Mouse (Mus musculus) hindbrain, embryonic 16.5 days (tissue): Measurements from ENCODE around the gene Cfap206. TPM values are rescaled to one million over a fixed set of nuclear protein-coding genes. Genes with fewer than 3 reads are reported as not detected.

ENCODE experiments used
- ATAC-seq: fragments of 200-750 bp; cut with Nextera tagmentation; 2 replicates; pipeline ENCODE4 v1.8.0; 2017; ENCODE audit warnings: moderate TSS enrichment, moderate library complexity
- H3K27ac ChIP-seq: fragments of 300-500 bp; sonication (generic); 2 replicates; pipeline ENCODE4 v1.5.1; 2014; ENCODE audit warnings: low read depth, mild to moderate bottlenecking, control low read depth, low read length, moderate library complexity
- H3K27me3 ChIP-seq: fragments of 300-500 bp; sonication (generic); replicated peaks from 2 replicates; pipeline ENCODE4 v1.6.1; 2014; ENCODE audit warnings: low read length; ENCODE audit not compliant: control insufficient read depth, insufficient read depth
- H3K36me3 ChIP-seq: fragments of 300-500 bp; sonication (generic); 2 replicates; pipeline ENCODE4 v1.6.1; 2014; ENCODE audit warnings: mild to moderate bottlenecking, low read length, moderate library complexity, mixed read lengths; ENCODE audit not compliant: control insufficient read depth, insufficient read depth
- H3K4me1 ChIP-seq: fragments of 300-500 bp; sonication (generic); 2 replicates; pipeline ENCODE4 v1.6.1; 2014; ENCODE audit warnings: low read depth, low read length; ENCODE audit not compliant: control insufficient read depth, insufficient read depth
- H3K4me2 ChIP-seq: fragments of 300-500 bp; sonication (generic); 2 replicates; pipeline ENCODE4 v1.6.1; 2014; ENCODE audit warnings: mild to moderate bottlenecking, low read length, control low read depth, moderate library complexity
- H3K4me3 ChIP-seq: fragments of 300-500 bp; sonication (generic); 2 replicates; pipeline ENCODE4 v1.5.1; 2014; ENCODE audit warnings: mild to moderate bottlenecking, low read length, control low read depth, moderate library complexity
- H3K9ac ChIP-seq: fragments of 300-500 bp; sonication (generic); 2 replicates; pipeline ENCODE4 v1.6.1; 2014; ENCODE audit warnings: low read depth, mild to moderate bottlenecking, control low read depth, low read length, moderate library complexity
- H3K9me3 ChIP-seq: fragments of 300-500 bp; sonication (generic); 2 replicates; pipeline ENCODE4 v1.6.1; 2014; ENCODE audit warnings: mild to moderate bottlenecking, low read length, moderate library complexity; ENCODE audit not compliant: control insufficient read depth
- WGBS: fragments of 180-500 bp; shearing (Covaris S2); extraction: QIAGEN DNeasy Blood & Tissue Kit; methylation state at CpG from one replicate; pipeline ENCODE4 v1.1.7; 2014; 5-methylcytosine and 5-hydroxymethylcytosine counted together
- polyA plus RNA-seq: library from polyadenylated mRNA; unstranded; fragments of >200 nt; fragmentation: Nextera tagmentation; extraction: Ambion mirVana; gene quantifications from 2 replicates; pipeline ENCODE4 v1.2.1, GENCODE M21; 2015

The Cfap206 gene
- polyA plus RNA-seq, 1 experiment from 2014 or later: 2.9 TPM

GRCm38 (mm10) chr4:34656101-34656500, 73.9 kb downstream of the Cfap206 start:
- peaks cover 38% of the 10 kb centered on the region for H3K36me3 ChIP-seq
- H3K4me1 ChIP-seq: no peaks in the 10 kb centered on the region
- H3K4me2 ChIP-seq: no peak overlapping the region
- H3K9me3 ChIP-seq: no peaks in the 10 kb centered on the region
- ATAC-seq: no peak
- no peak overlapping the region for H3K27ac ChIP-seq
- no peak overlapping the region for H3K9ac ChIP-seq
- H3K4me3 ChIP-seq: no peak overlapping the region
- 97% methylated on average over 10 of the region's 10 CpGs for WGBS
- no peaks in the 10 kb centered on the region for H3K27me3 ChIP-seq

GRCm38 (mm10) chr4:34653179-34653578, 76.8 kb downstream of the Cfap206 start:
- ATAC-seq: no peak
- WGBS: 91% methylated on average over 7 of the region's 7 CpGs
- H3K4me2 ChIP-seq: no peak overlapping the region
- H3K4me1 ChIP-seq: no peaks in the 10 kb centered on the region
- H3K36me3 ChIP-seq: peaks cover 31% of the 10 kb centered on the region
- H3K27ac ChIP-seq: no peak overlapping the region
- H3K9me3 ChIP-seq: no peaks in the 10 kb centered on the region
- no peak overlapping the region for H3K4me3 ChIP-seq
- H3K9ac ChIP-seq: no peak overlapping the region
- no peaks in the 10 kb centered on the region for H3K27me3 ChIP-seq

DNA sequence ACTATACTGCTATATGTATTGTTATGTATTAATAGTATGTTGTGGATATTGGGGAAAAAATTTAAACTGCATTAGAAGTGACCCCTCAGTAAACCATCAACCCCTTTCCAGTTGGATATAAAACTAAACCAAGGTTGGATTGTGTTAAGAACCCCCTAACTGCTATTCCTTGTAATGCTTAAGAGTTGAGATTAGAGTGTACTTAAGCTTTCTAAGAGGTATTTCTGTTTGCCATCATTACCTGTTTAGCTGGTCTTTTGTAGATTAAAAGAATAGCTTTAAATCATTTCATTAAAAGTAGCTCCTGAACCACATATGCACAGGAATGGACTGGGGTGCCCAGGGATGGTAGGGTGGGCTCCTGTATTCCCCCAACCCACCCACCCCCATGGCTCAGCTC, 85.2 kb downstream of the Cfap206 start:
- Histone ChIP-seq H3K4me3 (no peak overlapping the region), H3K9ac (no peak overlapping the region), H3K9me3 (no peaks in the 10 kb centered on the region), H3K4me2 (no peak overlapping the region), H3K36me3 (peaks cover 26% of the 10 kb centered on the region), H3K4me1 (no peaks in the 10 kb centered on the region), H3K27ac (no peak overlapping the region), H3K27me3 (no peaks in the 10 kb centered on the region)
- no peak for ATAC-seq

- H3K4me3 ChIP-seq: no peak overlapping the region
- no peak overlapping the region for H3K4me2 ChIP-seq
- WGBS: 99% methylated on average over 3 of the region's 3 CpGs
- H3K9ac ChIP-seq: no peak overlapping the region
- H3K27me3 ChIP-seq: no peaks in the 10 kb centered on the region
- H3K4me1 ChIP-seq: no peaks in the 10 kb centered on the region
- peaks cover 19% of the 10 kb centered on the region for H3K36me3 ChIP-seq
- no peak overlapping the region for H3K27ac ChIP-seq
- no peaks in the 10 kb centered on the region for H3K9me3 ChIP-seq
- ATAC-seq: no peak
Measured at GRCm38 (mm10) chr4:34640731-34641130, 89.3 kb downstream of the Cfap206 start.

- Histone ChIP-seq H3K4me1 (no peaks in the 10 kb centered on the region), H3K4me2 (no peak overlapping the region), H3K9ac (no peak overlapping the region), H3K4me3 (no peak overlapping the region), H3K9me3 (no peaks in the 10 kb centered on the region), H3K27ac (no peak overlapping the region), H3K36me3 (peaks cover 18% of the 10 kb centered on the region), H3K27me3 (no peaks in the 10 kb centered on the region)
- WGBS: 88% methylated on average over 5 of the region's 5 CpGs
- no peak for ATAC-seq
Measured at GRCm38 (mm10) chr4:34639745-34640364, 90.2 kb downstream of the Cfap206 start.

Other genes starting within 250 kb of the Cfap206 start
- 35.3 and 56.6 TPM in 2 replicates for gene Akirin2, start 179.3 kb downstream of the Cfap206 start, polyA plus RNA-seq
- 71.0 and 76.9 TPM in 2 replicates for gene Orc3, start 115.3 kb downstream of the Cfap206 start, polyA plus RNA-seq
- 47.4 and 49.4 TPM in 2 replicates for gene Rars2, start 115.2 kb downstream of the Cfap206 start, polyA plus RNA-seq
- gene Slc35a1, start 42.8 kb downstream of the Cfap206 start, polyA plus RNA-seq: 47.3 and 51.9 TPM in 2 replicates
- gene Gm136, start 26.1 kb upstream of the Cfap206 start, polyA plus RNA-seq: not detected in 2 replicates
- gene Smim8, start 48.2 kb upstream of the Cfap206 start, polyA plus RNA-seq: 45.8 and 49.8 TPM in 2 replicates
- gene Zfp292, start 152.8 kb upstream of the Cfap206 start, polyA plus RNA-seq: 19.1 and 21.3 TPM in 2 replicates
- gene Cga, start 163.6 kb upstream of the Cfap206 start, polyA plus RNA-seq: 0.48 TPM in 1 of 2 replicates, not detected in the other